Mouse (Mus musculus): Measurements from ENCODE around the gene Rpusd4. TPM values are rescaled to one million over a fixed set of nuclear protein-coding genes. Genes with fewer than 3 reads are reported as not detected.
A peak's percentile ranks its signal among the peaks of the same experiment; 100 is the strongest.

The Rpusd4 gene
- total and polyA plus RNA-seq, 2 experiments from 2014 or later, result 12.6 to 14.1 TPM

- H3K4me1 ChIP-seq (ENCODE audit: control insufficient read depth, insufficient read depth), result no peaks in the 10 kb centered on the region
- no peak overlapping the region for H3K4me3 ChIP-seq (ENCODE audit: low read depth, low read length)
- ATAC-seq (ENCODE audit: insufficient read depth, low read depth), result no peak
- no peak for TF ChIP-seq EP300 (IDR thresholded peaks at IDR 0.05; ENCODE audit: low read depth)
- no peak for TF ChIP-seq CTCF (IDR thresholded peaks at IDR 0.05; ENCODE audit: low read depth)
- no peak for DNase-seq (ENCODE audit: low spot score)
- H3K9me3 ChIP-seq (replicated peaks; ENCODE audit: control insufficient read depth, low read length), result no peaks in the 10 kb centered on the region
- H3K27ac ChIP-seq (ENCODE audit: low read depth), result no peak overlapping the region
- H3K27me3 ChIP-seq (ENCODE audit: control insufficient read depth, insufficient read depth, low read length), result no peaks in the 10 kb centered on the region
- peaks cover 32% of the 10 kb centered on the region for H3K36me3 ChIP-seq (replicated peaks; ENCODE audit: control insufficient read depth, insufficient read depth, low read length)
- no peak overlapping the region for H3K4me2 ChIP-seq (ENCODE audit: low read depth, low read length)
- H3K9ac ChIP-seq (replicated peaks; ENCODE audit: low read depth, low read length), result no peak overlapping the region
- WGBS, result 83% methylated on average over 4 of the region's 4 CpGs
Measured at GRCm38 (mm10) chr9:35278451-35278850, 10.8 kb downstream of the Rpusd4 start.

DNA sequence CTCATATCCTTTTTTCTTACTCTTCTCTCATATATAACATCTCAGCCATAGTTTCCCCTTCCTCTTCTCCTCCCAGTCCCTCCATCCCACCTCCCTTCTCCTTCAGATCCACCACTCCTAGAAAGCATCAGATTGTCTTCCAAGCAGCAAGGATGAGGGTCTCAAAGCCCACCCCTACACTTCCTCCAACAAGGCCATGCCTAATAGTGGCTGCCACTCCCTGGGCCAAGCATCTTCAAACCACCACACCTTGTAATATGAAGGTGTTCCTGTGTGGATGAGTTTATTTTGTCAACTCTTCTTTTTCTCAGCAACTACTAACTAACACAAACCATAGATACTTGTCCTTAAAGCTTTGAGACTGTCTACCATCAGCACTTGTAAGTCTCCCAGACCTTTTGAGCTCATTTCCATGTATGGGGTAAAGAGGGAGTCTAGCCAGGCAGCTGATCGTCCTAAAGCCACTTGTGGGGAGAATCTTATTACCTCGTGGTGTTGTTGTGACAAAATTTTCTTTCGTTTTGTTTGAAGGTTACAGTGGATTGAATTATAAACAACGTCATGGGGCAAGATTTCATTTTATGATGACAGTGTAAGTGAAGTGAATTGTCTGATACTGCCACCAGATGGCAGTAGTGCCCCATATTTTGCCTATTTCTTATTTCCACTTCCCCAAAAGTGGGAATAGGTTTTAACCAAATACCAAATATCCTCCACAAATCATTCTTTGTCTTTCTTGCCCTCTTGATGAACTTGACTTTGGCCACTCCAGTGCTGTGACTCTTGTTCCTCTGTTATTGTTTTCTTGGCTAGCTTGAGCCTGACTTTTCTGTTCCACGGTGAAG lies 14.6 kb downstream of the Rpusd4 start:
- no peaks in the 10 kb centered on the region for H3K9me3 ChIP-seq (replicated peaks; ENCODE audit: control insufficient read depth, low read length)
- H3K4me1 ChIP-seq (ENCODE audit: control insufficient read depth, insufficient read depth), result no peaks in the 10 kb centered on the region
- peak; percentile 74 for DNase-seq (ENCODE audit: low spot score)
- 19% methylated on average over 5 of the region's 5 CpGs for WGBS
- H3K36me3 ChIP-seq (replicated peaks; ENCODE audit: control insufficient read depth, insufficient read depth, low read length), result no peaks in the 10 kb centered on the region; the same call in 1 of the 2 replicates
- peak; percentile 39; the same call in 1 of the 2 replicates for ATAC-seq (ENCODE audit: insufficient read depth, low read depth)
- peak; percentile 75 for TF ChIP-seq CTCF (IDR thresholded peaks at IDR 0.05; ENCODE audit: low read depth)
- no peak for TF ChIP-seq EP300 (IDR thresholded peaks at IDR 0.05; ENCODE audit: low read depth)
- H3K4me2 ChIP-seq (ENCODE audit: low read depth, low read length), result no peak overlapping the region
- no peaks in the 10 kb centered on the region for H3K27me3 ChIP-seq (ENCODE audit: control insufficient read depth, insufficient read depth, low read length)
- no peak overlapping the region for H3K9ac ChIP-seq (replicated peaks; ENCODE audit: low read depth, low read length)
- no peak overlapping the region for H3K27ac ChIP-seq (ENCODE audit: low read depth)
- H3K4me3 ChIP-seq (ENCODE audit: low read depth, low read length), result no peak overlapping the region

DNA sequence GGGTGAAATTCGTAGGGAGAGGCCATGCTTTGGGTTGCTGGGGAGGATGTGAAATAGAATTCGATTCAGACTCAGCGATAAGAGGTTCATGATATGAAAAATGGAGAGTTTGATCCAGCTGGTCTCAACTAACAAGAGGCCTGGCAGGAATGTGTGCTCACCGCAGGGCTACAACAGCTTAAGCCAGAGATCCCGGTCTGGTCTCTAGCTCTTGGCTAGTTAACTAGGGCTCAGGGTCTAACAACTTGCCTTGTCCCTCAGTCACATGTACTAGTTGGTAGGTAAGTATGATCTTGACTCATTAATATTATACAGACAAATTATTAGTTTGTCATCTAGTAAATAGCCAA lies 15.2 kb downstream of the Rpusd4 start:
- H3K9ac ChIP-seq (replicated peaks; ENCODE audit: low read depth, low read length), result no peak overlapping the region
- H3K27ac ChIP-seq (ENCODE audit: low read depth), result no peak overlapping the region
- no peaks in the 10 kb centered on the region for H3K9me3 ChIP-seq (replicated peaks; ENCODE audit: control insufficient read depth, low read length)
- WGBS, result 55% methylated on average over 5 of the region's 5 CpGs
- no peaks in the 10 kb centered on the region for H3K27me3 ChIP-seq (ENCODE audit: control insufficient read depth, insufficient read depth, low read length)
- ATAC-seq (ENCODE audit: insufficient read depth, low read depth) (no peak), DNase-seq (ENCODE audit: low spot score) (no peak)
- no peaks in the 10 kb centered on the region; the same call in 1 of the 2 replicates for H3K36me3 ChIP-seq (replicated peaks; ENCODE audit: control insufficient read depth, insufficient read depth, low read length)
- TF ChIP-seq EP300 (IDR thresholded peaks at IDR 0.05; ENCODE audit: low read depth) (no peak), CTCF (IDR thresholded peaks at IDR 0.05; ENCODE audit: low read depth) (no peak)
- H3K4me2 ChIP-seq (ENCODE audit: low read depth, low read length), result no peak overlapping the region
- H3K4me3 ChIP-seq (ENCODE audit: low read depth, low read length), result no peak overlapping the region
- no peaks in the 10 kb centered on the region for H3K4me1 ChIP-seq (ENCODE audit: control insufficient read depth, insufficient read depth)

GRCm38 (mm10) chr9:35283415-35284069 lies 15.9 kb downstream of the Rpusd4 start:
- Histone ChIP-seq H3K4me3 (ENCODE audit: low read depth, low read length) (no peak overlapping the region), H3K4me2 (ENCODE audit: low read depth, low read length) (no peak overlapping the region), H3K9me3 (replicated peaks; ENCODE audit: control insufficient read depth, low read length) (no peaks in the 10 kb centered on the region), H3K9ac (replicated peaks; ENCODE audit: low read depth, low read length) (no peak overlapping the region), H3K27ac (ENCODE audit: low read depth) (no peak overlapping the region), H3K4me1 (ENCODE audit: control insufficient read depth, insufficient read depth) (no peaks in the 10 kb centered on the region), H3K36me3 (replicated peaks; ENCODE audit: control insufficient read depth, insufficient read depth, low read length) (no peaks in the 10 kb centered on the region), H3K27me3 (ENCODE audit: control insufficient read depth, insufficient read depth, low read length) (no peaks in the 10 kb centered on the region)
- DNase-seq (ENCODE audit: low spot score) (no peak), ATAC-seq (ENCODE audit: insufficient read depth, low read depth) (no peak)
- TF ChIP-seq CTCF (IDR thresholded peaks at IDR 0.05; ENCODE audit: low read depth) (no peak), EP300 (IDR thresholded peaks at IDR 0.05; ENCODE audit: low read depth) (no peak)
- WGBS, result 80% methylated on average over 13 of the region's 13 CpGs

DNA sequence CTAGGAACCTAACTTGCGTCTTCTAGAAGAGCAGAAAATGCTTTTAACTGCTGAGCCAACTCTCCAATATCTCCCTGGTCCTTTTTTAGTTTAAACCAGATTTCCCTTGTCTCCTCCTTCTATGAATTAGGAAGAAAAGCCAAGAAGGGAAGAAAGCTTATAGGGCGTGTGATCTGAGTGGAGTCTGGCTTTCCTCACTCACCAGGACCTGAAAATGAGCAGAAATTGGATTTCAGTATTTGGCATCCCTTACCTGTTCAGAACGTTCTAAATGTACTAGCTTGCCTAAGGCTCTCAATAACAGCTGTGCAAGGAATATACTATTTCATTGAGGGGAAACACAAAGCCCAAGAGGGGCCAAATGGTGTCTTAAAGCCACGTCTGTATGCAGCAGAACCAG lies 16.7 kb downstream of the Rpusd4 start:
- no peak overlapping the region for H3K4me3 ChIP-seq (ENCODE audit: low read depth, low read length)
- DNase-seq (ENCODE audit: low spot score) (no peak), ATAC-seq (ENCODE audit: insufficient read depth, low read depth) (no peak)
- H3K36me3 ChIP-seq (replicated peaks; ENCODE audit: control insufficient read depth, insufficient read depth, low read length), result no peaks in the 10 kb centered on the region
- no peaks in the 10 kb centered on the region for H3K9me3 ChIP-seq (replicated peaks; ENCODE audit: control insufficient read depth, low read length)
- TF ChIP-seq CTCF (IDR thresholded peaks at IDR 0.05; ENCODE audit: low read depth), result no peak
- no peak for TF ChIP-seq EP300 (IDR thresholded peaks at IDR 0.05; ENCODE audit: low read depth)
- no peak overlapping the region for H3K27ac ChIP-seq (ENCODE audit: low read depth)
- no peaks in the 10 kb centered on the region for H3K4me1 ChIP-seq (ENCODE audit: control insufficient read depth, insufficient read depth)
- 84% methylated on average over 4 of the region's 4 CpGs for WGBS
- no peak overlapping the region for H3K9ac ChIP-seq (replicated peaks; ENCODE audit: low read depth, low read length)
- no peak overlapping the region for H3K4me2 ChIP-seq (ENCODE audit: low read depth, low read length)
- no peaks in the 10 kb centered on the region for H3K27me3 ChIP-seq (ENCODE audit: control insufficient read depth, insufficient read depth, low read length)

Measured in heart, postnatal 0 days (tissue).